Mouse (Mus musculus): ENCODE results near the gene Mfge8. TPM values are rescaled to one million over a fixed set of nuclear protein-coding genes. Genes with fewer than 3 reads are reported as not detected.

The Mfge8 gene
- polyA plus RNA-seq, 2 experiments = 46.0 to 55.3 TPM

- Histone ChIP-seq H3K9ac (replicated peaks) (no peak overlapping the region), H3K9me3 (ENCODE audit: control insufficient read depth, low read length) (no peaks in the 10 kb centered on the region), H3K4me2 (ENCODE audit: low read depth) (no peak overlapping the region), H3K27ac (no peak overlapping the region), H3K27me3 (ENCODE audit: control insufficient read depth, insufficient read depth, low read length) (no peaks in the 10 kb centered on the region), H3K4me1 (replicated peaks; ENCODE audit: control insufficient read depth in 2 of 2, insufficient read depth in 2 of 2, low read length in 1 of 2) (no peaks in the 10 kb centered on the region), H3K4me3 (ENCODE audit: insufficient read depth in 1 of 2, low read depth in 2 of 2, low read length in 2 of 2) (no peak overlapping the region), H3K36me3 (replicated peaks; ENCODE audit: control insufficient read depth, insufficient read depth, low read depth) (no peaks in the 10 kb centered on the region)
- peak; percentile 60 for TF ChIP-seq CTCF (IDR thresholded peaks at IDR 0.05; ENCODE audit: low read depth)
- no peak for TF ChIP-seq EP300 (IDR thresholded peaks at IDR 0.05; ENCODE audit: low read depth)
- 40% methylated on average over 4 of the region's 4 CpGs for WGBS (ENCODE audit: insufficient replicate concordance)
- ATAC-seq (ENCODE audit: insufficient read depth) = no peak
- DNase-seq (ENCODE audit: low read depth in 3 of 3, low spot score in 3 of 3) = no peak
These were observed 59.7 kb downstream of the Mfge8 start for GRCm38 (mm10) chr7:79089111-79089510.

Other genes starting within 250 kb of the Mfge8 start
- 47.0 and 47.2 TPM in 2 replicates for gene Isg20, start 235.6 kb downstream of the Mfge8 start, polyA plus RNA-seq (2012; rRNA removed)
- gene Isg20, start 235.6 kb downstream of the Mfge8 start, polyA plus RNA-seq (2014; fragmentation: Nextera tagmentation; extraction: Ambion mirVana) = 52.7 and 72.1 TPM in 2 replicates
- gene Acan, start 95.6 kb downstream of the Mfge8 start, polyA plus RNA-seq (2012; rRNA removed) = 0.04 TPM in 1 of 2 replicates, not detected in the other
- not detected in 2 replicates for gene Acan, start 95.6 kb downstream of the Mfge8 start, polyA plus RNA-seq (2014; fragmentation: Nextera tagmentation; extraction: Ambion mirVana)
- gene Hapln3, start 18.0 kb downstream of the Mfge8 start, polyA plus RNA-seq (2012; rRNA removed) = 0.11 and 0.17 TPM in 2 replicates
- gene Hapln3, start 18.0 kb downstream of the Mfge8 start, polyA plus RNA-seq (2014; fragmentation: Nextera tagmentation; extraction: Ambion mirVana) = 0.11 and 0.29 TPM in 2 replicates
- gene Abhd2, start 124.1 kb upstream of the Mfge8 start, polyA plus RNA-seq (2012; rRNA removed) = 5.6 and 6.0 TPM in 2 replicates
- gene Abhd2, start 124.1 kb upstream of the Mfge8 start, polyA plus RNA-seq (2014; fragmentation: Nextera tagmentation; extraction: Ambion mirVana) = 11.4 TPM in 2 replicates
- gene Rlbp1, start 238.0 kb upstream of the Mfge8 start, polyA plus RNA-seq (2012; rRNA removed) = 0.03 and 0.04 TPM in 2 replicates
- gene Rlbp1, start 238.0 kb upstream of the Mfge8 start, polyA plus RNA-seq (2014; fragmentation: Nextera tagmentation; extraction: Ambion mirVana) = not detected in 2 replicates
- gene Fanci, start 242.9 kb upstream of the Mfge8 start, polyA plus RNA-seq (2012; rRNA removed) = 4.3 and 6.7 TPM in 2 replicates
- gene Fanci, start 242.9 kb upstream of the Mfge8 start, polyA plus RNA-seq (2014; fragmentation: Nextera tagmentation; extraction: Ambion mirVana) = 10.0 and 11.3 TPM in 2 replicates

All from liver, embryonic 14.5 days (tissue).